Mouse (Mus musculus): ENCODE results near the gene Pan2. TPM values are rescaled to one million over a fixed set of nuclear protein-coding genes. Genes with fewer than 3 reads are reported as not detected.
"Not testable (repeated sequence)": the region's sequence is repeated elsewhere in the genome, so short reads cannot be mapped to it uniquely, and the experiment has no call there.

Pan2 gene
- 10 to 100 TPM; 24.0 to 32.8 TPM for total RNA-seq (2021)
- long read RNA-seq, experiment 1, partial matches to known transcripts: 1 of 10 reads
- long read RNA-seq, experiment 1, other reads (novel, unspliced or antisense): 9 of 10 reads
- long read RNA-seq, experiment 2, full-length matches to known transcripts: 4 of 9 reads
- long read RNA-seq, experiment 2, partial matches to known transcripts: 0 of 9 reads
- long read RNA-seq, experiment 2, other reads (novel, unspliced or antisense): 5 of 9 reads

DNA sequence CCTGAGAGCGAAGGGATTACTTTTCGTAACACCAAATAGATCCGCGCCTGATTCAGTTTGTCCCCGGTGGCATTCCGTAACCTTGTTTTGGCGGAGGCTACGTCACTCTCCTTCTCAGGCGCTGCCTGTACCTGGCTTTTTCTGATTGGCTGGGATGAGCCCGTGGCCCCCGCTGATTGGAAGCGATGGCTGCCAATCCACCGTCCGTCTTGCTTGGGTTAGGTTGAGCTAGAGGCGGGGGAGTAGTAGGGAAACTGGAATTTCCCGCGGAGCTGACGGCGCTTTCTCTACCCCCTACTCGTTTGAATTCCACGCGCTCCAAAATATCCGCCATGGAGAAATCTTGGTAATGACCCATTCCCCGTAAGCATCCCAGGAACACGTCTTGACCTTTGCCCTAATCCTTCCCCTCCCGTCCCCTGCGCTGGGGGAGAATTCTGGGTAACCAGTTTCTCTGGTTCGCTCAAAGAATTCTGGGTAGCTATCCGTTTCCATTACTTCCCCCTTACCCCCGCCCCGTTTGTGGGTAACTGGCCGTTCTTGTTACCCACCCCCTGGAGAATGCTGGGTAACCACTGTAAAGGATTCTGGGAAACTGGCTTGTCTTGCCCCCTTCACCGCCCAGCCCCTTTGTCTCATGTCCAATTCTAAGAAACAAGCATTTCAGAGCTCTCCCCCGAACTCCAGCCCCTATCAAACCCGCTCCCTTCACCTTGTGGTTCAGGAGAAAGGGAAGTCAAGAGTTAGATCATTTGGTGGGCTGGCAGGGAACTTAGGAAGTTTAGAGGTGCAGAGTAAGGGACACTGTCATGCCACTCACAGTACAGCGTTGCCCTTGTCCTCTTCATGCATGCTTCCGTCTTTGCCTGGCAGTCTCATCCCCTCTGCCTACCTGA lies at the start of gene Pan2:
Pan2 (plus strand) TSS at position 210 of the 896 bp plus-strand sequence.
- peak; percentile 99 for DNase-seq

DNA sequence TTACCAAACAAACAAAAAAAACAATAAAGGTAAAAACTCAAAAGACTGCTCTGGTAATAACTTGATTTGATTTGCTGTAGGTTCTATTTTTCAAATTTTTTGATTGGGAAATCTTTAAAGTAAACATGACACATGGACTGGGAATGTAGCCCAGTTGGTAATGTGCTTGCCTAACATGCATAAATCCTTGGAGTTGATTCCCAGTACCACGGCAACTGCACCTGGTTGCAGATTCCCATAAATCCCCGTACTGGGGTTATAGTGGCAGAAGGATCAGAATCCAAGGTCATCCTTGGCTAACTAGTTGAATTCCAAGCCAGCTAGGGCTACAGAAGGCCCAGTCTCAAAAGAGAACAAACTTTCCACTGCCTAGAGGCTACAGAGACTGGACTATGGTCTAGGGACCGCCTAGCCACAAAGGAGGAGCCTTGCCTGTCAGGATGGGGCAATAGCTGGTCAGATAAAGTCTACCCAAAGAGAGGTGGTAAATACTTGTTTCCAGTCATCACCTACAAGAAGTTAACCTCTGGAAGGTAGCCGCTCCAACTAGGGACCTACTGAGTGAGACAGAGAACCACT lies 49.4 kb upstream of the Pan2 start, which contains the start of gene Apon:
Apon (plus strand) TSS at position 420 of the 579 bp plus-strand sequence.
- no peak for DNase-seq

DNA sequence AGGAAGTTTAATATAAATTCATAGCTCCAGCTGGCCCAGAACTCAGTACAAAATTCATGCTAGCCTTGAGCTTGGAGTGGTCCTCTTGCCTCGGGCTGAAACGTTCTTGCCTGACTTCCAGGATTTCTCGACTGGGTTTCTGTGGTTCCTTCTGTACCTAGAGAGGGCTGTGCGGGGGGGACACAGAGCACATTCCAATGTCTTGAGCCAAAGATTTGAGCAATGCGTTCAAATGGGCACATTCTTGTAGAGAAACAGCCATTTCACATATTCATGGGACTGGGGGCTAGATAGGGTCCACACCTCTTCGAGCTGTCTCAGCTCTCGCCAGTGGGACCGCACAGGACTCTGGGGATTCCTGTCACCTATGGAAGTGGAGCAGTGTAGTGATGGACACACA lies 47.2 kb upstream of the Pan2 start:
- DNase-seq: no peak

DNA sequence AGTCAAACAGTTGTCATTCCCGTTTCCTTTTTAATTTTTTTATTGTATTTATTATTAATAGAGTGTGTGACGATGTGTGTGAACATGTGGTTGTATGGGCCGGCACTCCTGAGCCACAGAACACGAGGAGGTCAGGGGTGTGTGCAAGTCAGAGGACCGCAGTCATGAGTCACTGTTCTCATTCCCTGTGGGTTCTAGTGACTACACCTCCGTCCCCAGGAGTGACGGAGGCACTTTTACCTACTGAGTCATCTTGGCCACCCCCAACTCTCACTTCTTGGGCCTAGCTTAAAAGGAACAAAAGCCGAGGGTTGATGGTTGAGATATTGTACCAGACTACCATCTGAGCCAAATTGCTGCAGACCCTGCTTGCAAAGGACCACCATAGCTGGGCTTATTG lies 46.8 kb upstream of the Pan2 start:
- no peak for DNase-seq

DNA sequence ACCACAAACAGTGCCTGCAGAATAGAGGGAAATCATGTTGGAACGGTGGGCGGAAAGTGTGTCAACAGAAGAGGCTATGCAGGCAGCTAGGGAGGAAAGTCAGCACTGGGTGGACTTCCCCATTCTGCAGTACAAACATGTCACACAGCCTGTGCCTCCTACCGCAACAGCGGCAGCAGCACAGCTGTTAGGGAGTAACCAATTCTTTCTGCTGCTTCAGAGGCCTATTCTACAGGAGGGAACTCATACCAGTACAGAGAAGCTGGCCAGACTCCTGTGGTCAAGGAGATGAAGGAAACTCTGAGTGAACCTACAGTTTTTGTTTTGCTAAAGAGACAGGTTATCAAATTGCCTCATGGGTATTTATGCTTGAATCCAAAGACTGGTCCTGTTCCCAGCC lies 44.2 kb upstream of the Pan2 start:
- DNase-seq: no peak

DNA sequence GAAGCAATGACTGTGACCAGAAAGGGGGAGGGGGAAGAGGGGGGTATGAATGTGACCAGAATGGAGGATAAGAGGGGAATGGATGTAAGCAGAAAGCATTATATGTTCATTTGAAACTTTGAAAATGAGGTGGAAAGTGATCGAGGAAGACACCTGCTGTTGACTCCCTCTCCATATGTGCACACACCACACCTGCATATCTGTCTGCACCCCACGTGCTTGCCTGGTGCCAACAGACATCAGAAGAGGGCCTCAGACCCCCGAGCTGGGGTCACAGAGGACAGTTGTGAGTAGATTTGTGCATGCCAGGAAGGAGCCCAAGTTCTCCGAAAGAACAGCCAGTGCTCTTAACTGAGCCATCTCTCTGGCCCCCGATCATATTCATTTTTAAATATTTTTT lies 43.2 kb upstream of the Pan2 start:
- DNase-seq: no peak

DNA sequence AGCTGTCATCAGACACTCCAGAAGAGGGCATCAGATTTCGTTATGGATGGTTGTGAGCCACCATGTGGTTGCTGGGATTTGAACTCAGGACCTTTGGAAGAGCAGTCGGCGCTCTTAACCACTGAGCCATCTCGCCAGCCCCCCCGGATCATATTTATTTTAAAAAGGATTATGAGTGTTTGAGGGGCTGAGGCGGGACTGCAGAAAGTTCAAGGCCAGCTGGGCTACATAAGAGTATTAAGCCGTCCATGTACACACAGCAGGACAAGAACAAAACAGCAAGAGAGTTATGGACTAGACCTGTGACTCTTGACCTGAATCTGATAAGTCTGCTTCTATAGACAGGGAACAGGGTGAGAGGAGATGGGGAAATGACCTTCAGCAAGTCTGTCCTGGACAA lies 42.8 kb upstream of the Pan2 start:
- DNase-seq: not testable (repeated sequence)

DNA sequence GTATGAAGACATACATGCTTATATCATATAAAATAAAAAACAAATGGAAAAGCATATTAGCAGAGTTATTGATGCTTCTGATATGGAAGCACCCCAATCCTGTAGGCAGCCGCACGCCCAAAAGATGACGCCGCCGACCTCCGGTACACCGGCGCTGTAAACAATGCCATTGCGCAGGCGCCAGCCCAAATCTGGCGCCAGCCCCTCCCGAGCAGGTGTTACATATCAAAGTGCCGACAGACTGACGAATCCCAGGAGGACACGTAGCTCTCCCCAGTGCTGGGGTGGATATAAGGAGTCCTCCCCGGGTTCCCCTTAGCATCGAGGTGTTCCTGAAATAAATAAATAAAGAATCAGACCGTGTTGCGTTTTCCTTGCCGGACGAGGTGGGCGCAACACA lies 40.8 kb upstream of the Pan2 start:
- no peak for DNase-seq

DNA sequence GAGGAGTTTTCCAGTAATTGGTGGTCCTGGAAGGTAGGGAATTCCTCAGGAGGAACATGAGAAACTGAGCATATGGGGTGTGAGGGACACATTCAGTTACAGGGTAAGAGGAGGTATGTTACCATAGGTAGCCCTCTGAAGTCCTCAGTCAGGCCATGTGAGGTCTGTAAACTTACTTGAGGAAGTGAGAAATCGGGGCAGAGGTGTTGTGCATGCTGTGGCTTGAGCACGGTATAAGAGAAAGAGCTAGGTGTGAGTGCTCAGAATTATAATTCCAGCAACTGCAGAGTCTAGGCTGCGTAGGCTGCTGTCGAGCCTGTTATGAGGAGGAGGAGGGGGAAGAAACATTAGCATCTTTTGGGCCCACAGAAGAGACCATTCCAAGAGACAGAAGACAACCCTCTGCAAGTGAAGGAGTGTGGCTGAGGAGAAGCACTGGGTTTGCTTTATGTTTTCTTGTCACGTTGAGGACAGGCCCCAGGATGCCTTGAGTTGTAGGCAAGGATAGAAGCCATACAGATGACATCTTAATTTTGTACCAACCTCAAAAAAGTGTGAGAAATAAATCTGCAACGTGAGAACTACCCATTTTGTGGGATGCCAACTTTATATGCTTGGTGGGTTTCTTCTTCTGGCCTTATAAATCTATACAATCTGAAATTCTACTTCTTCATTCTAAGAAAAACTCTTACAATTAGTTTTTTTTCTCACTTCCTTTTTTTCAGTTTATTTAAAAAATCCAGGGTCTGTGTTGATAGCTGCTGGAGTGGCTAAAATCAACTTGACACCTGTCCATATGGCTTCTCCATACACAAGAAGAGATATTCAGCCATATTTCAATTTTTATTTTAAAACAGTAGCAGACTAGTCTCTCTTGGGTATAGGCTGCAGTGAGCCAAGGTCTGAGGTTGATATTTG lies 39.5 kb upstream of the Pan2 start:
- DNase-seq: no peak

DNA sequence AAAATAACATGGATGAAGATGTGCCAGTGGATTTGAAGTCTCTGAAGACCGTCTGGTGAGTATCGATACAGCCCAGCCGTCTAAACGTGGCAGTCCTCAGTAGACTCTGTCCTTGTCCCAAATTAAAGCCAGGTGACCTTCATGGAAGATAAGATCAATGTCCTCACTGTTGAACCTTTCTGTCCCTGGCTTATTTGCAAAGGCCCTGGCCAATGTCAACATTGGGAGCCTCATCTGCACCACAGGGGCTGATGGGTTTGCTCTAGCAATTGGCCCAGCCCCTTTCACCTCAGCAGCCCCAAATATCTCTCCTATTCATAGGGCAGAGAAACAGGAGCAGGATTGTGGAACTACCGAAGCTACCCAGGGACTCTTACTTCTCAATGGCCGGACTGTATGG lies 34.8 kb upstream of the Pan2 start, which contains the start of gene Apof:
Apof (plus strand) TSS at position 301 of the 400 bp plus-strand sequence.
- no peak for DNase-seq

DNA sequence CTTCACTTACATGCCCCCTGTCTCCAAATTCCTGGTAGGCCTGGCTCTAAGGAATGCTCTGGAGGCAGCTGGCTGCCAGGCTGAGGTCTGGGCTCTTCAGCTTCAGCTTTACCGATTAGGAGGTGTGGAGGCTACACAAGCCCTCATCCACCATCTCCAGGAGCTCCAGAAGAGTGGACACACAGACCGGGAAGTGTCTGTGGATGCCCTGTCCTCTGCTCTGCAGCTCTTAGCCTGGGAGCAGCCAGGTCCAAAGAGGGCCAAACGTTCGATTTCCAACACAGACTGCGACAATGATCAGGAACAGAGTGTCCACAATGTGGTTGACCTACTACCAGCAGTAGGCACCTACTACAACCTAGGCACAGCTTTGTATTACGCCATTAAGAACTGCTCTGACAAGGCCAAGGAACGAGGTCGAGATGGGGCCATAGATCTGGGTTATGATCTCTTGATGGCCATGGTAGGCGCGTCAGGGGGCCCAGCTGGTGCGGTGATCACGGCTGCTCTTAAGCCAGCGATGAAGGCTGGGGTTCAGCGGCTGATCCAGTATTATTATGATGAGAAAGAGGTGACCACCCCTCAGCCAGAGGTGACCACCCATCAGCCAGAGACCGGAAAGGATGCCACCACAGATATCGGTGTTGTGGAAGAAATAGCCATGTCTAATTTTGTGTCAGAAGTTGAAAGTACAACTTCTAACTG lies 33.8 kb upstream of the Pan2 start:
- no peak for DNase-seq

DNA sequence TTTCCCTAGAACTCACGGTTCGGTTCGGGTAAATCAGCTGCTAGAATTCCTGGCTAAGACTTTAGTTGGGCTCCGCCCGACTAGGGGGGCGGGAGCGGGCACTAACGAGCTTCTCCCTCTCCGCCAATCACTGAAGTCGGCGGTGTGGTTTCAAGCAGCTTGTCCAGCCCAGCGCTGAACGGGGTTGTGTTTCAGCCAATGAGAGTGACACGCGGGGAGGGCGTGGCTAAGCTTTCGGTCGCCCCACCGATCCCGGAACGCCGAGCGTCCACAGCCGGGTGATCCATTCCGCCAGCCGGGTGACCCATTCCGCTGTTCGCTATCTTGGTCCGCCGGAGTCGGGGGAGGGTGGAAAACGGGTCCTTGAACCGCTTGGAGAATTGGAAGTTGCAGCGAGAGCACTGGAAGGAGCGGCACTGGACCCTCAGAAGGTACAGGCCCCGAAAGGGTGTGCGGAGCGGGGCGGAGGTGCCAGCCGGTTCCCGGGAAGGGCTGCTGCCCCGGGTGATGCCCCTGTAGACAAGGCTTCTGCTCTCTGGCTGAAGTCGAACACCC lies 32.8 kb upstream of the Pan2 start, which contains the start of gene Stat2:
Stat2 (plus strand) TSS at position 273 of the 555 bp plus-strand sequence.
- peak; percentile 98 for DNase-seq

DNA sequence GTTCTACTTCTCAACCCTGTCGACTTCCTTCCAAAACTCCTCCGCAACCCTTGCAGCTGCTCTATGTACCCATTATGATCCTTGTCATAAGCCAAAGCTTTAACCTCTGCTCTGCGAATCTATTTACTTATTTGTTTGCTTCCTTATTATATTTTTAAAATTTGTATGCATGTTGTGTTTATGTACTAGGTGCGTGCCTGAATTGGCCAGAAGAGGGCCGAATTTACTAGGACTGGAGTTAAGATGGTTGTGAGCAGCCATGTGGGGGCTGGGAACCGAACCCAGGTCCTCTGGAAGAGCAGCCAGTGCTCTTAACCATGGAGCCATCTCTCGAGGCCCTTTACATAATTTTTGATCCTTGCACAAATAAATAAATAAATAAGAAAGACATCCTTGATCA lies 32.3 kb upstream of the Pan2 start:
- no peak for DNase-seq

DNA sequence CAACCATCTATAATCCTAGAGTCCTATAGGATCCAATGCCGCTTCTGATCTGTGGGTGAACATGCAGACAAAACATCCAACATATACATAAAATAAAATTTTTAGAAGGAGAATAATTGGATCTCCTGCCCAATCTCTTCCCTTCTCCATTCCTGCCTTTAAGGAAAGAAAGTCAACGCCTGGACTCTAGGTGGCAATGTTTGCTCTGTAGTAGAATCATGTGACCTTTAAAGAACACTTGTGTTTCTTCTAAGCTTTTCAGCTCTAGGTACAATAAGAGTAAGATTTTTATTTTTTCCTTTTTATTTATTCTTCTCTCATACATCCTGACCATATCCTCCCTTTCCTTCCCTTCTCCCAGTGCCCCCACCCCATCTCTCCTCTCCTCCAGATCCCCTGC lies 31.3 kb upstream of the Pan2 start:
- no peak for DNase-seq

DNA sequence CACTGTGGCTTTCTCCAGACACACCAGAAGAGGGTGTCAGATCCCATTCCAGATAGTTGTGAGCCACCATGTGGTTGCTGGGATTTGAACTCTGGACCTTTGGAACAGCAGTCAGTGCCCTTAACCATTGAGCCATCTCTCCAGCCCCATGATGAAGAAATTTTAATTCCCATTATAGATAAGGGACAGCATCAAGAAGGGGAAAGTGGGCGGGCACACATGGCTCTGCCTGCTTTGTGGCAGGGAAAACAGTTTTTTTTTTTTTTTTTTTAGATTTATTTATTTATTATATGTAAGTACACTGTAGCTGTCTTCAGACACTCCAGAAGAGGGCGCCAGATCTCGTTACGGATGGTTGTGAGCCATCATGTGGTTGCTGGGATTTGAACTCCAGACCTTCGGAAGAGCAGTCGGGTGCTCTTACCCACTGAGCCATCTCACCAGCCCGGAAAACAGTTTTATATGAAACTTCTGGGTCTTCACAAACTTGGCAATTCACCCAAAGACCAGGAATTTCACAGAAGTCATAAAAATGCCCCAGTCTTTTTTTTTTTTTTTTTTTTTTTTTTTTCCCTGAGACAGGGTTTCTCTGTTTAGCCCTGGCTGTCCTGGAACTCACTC lies 30.2 kb upstream of the Pan2 start:
- not testable (repeated sequence) for DNase-seq

DNA sequence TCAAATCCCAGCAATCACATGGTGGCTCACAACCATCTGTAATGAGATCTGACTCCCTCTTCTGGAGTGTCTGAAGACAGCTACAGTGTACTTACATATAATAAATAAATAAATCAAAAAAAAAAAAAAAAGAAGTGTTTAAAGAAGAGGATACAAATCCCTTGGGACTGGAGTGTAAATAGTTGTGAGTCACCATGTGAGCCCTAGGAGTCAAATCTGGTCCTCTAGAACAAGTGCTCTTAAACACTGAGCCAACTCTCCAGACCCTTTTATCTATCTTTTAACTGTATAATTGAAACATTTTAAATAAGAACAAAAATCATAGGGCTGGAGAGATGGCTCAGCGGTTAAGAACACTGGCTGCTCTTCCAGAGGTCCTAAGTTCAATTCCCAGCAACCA lies 27.8 kb upstream of the Pan2 start:
- DNase-seq: not testable (repeated sequence)

DNA sequence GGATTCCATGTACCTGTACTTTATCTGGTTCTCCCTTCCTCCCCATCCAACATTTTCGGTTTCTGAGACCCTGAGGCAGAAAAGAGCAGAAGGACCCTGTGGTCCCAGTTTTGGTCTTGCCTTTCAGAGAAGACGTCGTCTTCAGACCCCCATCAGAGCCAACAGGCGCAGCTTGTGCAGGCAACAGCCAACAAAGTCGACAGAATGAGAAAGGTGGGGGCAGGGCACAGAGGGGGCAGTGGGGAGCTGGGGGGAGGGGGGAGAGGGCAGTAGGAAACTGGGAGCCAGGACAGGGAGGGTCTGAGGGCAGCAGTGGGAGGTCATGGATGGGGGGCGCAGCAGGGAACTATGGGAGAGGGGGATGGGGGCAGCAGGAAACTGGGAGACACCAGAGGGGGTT lies 25.0 kb upstream of the Pan2 start:
- DNase-seq: no peak

DNA sequence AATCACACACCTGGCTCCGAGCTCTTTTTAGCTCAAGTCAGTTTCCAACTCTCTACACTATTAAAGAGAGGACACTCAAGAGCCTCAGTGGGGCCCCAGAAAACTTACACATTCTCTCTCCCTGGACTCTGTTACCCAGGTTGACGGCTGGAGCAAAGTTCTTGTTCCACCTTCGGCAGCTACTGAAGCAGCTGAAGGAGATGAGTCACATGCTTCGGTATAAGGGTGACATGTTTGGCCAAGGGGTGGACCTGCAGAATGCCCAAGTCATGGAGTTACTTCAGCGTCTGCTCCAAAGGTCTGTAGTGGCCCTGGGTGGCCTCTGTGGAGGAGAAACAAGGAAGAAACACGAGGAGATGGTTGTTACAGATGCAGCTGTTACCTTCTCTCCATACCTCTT lies 22.2 kb upstream of the Pan2 start:
- DNase-seq: no peak

DNA sequence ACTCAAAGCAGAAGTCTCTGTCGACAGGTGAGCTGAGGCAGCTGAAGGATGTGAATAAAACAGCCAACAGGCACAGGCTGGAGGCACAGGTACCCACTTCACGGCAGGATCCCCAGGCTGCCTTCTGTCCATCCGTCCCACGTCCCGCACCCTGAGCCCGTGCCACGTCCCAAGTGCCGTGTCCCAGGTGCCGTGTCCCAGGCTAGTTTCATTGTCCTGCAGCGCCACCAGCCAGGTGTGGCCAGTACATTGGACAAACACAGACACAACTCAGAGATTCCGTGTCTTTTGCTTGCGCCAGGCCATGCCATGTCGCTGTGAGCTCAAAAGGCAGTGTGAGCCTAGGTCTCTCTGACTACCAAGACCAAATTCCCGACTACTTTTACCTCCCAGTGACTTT lies 21.5 kb upstream of the Pan2 start:
- no peak for DNase-seq

DNA sequence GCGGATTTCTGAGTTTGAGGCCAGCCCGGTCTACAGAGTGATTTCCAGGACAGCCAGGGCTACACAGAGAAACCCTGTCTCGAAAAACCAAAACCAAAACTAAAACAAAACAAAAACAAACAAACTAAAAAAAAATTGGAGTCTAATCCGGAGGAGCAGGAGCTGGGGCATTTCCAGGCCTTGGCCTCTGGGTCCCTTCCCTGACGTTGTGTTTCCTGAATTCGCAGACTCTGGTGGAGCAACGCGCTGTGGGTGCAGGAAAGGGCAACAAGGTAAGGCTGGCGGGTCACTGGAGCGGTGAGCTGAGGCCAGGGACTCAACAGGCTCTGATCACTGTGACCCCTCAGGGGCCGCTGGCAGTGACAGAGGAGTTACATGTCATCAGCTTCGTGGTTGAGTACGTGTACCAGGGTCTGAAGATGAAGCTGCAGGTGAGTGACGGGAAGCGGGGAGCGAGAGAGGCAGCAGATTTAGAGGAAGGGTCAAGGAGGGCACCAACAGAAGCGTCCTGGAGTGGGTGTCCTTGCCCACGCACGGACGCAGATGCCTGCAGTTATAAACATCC lies 20.2 kb upstream of the Pan2 start:
- no peak for DNase-seq
